Mouse (Mus musculus) megakaryocyte progenitor cell, adult 5-6 weeks (primary cell): ENCODE results near the gene Zranb3. TPM values are rescaled to one million over a fixed set of nuclear protein-coding genes. Genes with fewer than 3 reads are reported as not detected.
"Not testable (repeated sequence)": the region's sequence is repeated elsewhere in the genome, so short reads cannot be mapped to it uniquely, and the experiment has no call there.

Experiments used
- ATAC-seq: replicated peaks from 2 replicates; pipeline ENCODE4 v1.8.0; 2016; ENCODE audit warnings: mild to moderate bottlenecking, moderate TSS enrichment, inconsistent platforms; ENCODE audit not compliant: poor library complexity
- total RNA-seq, 2 experiments: library from RNA; stranded (forward) in 1 of 2; stranded (reverse) in 1 of 2; fragments of 157-497, 149-512 nt in 1 of 2; fragments of 200-1000 nt in 1 of 2; gene quantifications; 2 replicates each; pipeline versions ENCODE4 v1.2.3 to v1.2.4; 2015 to 2017

Zranb3 gene
- total RNA-seq (2015) (9.1 and 13.2 TPM in 2 replicates), total RNA-seq (2017) (12.9 and 14.1 TPM in 2 replicates)

GRCm38 (mm10) chr1:128102641-128103461 lies at the start of gene Zranb3, which contains the start of gene R3hdm1:
TSS of gene Zranb3 (minus strand) at chr1:128103047.
TSS of gene R3hdm1 (plus strand) at chr1:128103301.
- ATAC-seq, result peak; percentile 84

- ATAC-seq, result no peak
Observed at GRCm38 (mm10) chr1:128141737-128142136, 38.9 kb upstream of the Zranb3 start.

GRCm38 (mm10) chr1:128141039-128141438 lies 38.2 kb upstream of the Zranb3 start:
- ATAC-seq, result peak; percentile 69; the same call in 1 of the 2 replicates

- ATAC-seq, result not testable (repeated sequence)
Observed at GRCm38 (mm10) chr1:128136222-128136621, 33.4 kb upstream of the Zranb3 start.

GRCm38 (mm10) chr1:128120913-128121627 lies 18.2 kb upstream of the Zranb3 start:
- ATAC-seq, result peak; percentile 64

GRCm38 (mm10) chr1:128103520-128104088 lies 757 bp upstream of the Zranb3 start:
- ATAC-seq, result peak; percentile 17

- peak; percentile 40 for ATAC-seq
Observed at GRCm38 (mm10) chr1:128102251-128102640, 601 bp downstream of the Zranb3 start.

GRCm38 (mm10) chr1:128098309-128098708 lies 4.5 kb downstream of the Zranb3 start:
- ATAC-seq, result no peak

- ATAC-seq, result no peak
Observed at GRCm38 (mm10) chr1:128094686-128095085, 8.2 kb downstream of the Zranb3 start.

GRCm38 (mm10) chr1:128082800-128083199 lies 20.0 kb downstream of the Zranb3 start:
- ATAC-seq, result no peak

GRCm38 (mm10) chr1:128081873-128082272 lies 21.0 kb downstream of the Zranb3 start:
- ATAC-seq, result no peak

GRCm38 (mm10) chr1:128080936-128081696 lies 21.7 kb downstream of the Zranb3 start:
- ATAC-seq, result peak; percentile 61

- ATAC-seq, result no peak
Observed at GRCm38 (mm10) chr1:128078646-128079045, 24.2 kb downstream of the Zranb3 start.

- ATAC-seq, result no peak
Observed at GRCm38 (mm10) chr1:128077788-128078187, 25.1 kb downstream of the Zranb3 start.

- ATAC-seq, result no peak
Observed at GRCm38 (mm10) chr1:128076791-128077479, 25.9 kb downstream of the Zranb3 start.

- no peak for ATAC-seq
Observed at GRCm38 (mm10) chr1:128073051-128073450, 29.8 kb downstream of the Zranb3 start.

GRCm38 (mm10) chr1:128070003-128070402 lies 32.8 kb downstream of the Zranb3 start:
- no peak for ATAC-seq

GRCm38 (mm10) chr1:128068945-128069397 lies 33.9 kb downstream of the Zranb3 start:
- ATAC-seq, result peak; percentile 91

- ATAC-seq, result no peak
Observed at GRCm38 (mm10) chr1:128064716-128065115, 38.1 kb downstream of the Zranb3 start.

- 0 out of 2 replicates have a peak, but pooled peaks have one; percentile 4 for ATAC-seq
Observed at GRCm38 (mm10) chr1:128062167-128062566, 40.7 kb downstream of the Zranb3 start.
